Mouse (Mus musculus) urinary bladder, postnatal 10 days (tissue): Measurements from ENCODE around the gene H2-Q4.
"Not testable (repeated sequence)": the region's sequence is repeated elsewhere in the genome, so short reads cannot be mapped to it uniquely, and the experiment has no call there.

ENCODE experiments used
- DNase-seq: peaks from one replicate; pipeline ENCODE4 v3.0.0; 2022; ENCODE audit warnings: low spot score

H2-Q4 gene

GRCm38 (mm10) chr17:35420206-35420810 is 40.9 kb downstream of the H2-Q4 start:
- DNase-seq, result not testable (repeated sequence)

GRCm38 (mm10) chr17:35421331-35421730 is 41.9 kb downstream of the H2-Q4 start:
- DNase-seq, result not testable (repeated sequence)

GRCm38 (mm10) chr17:35422360-35422759 is 42.9 kb downstream of the H2-Q4 start:
- not testable (repeated sequence) for DNase-seq

- not testable (repeated sequence) for DNase-seq
Measured at GRCm38 (mm10) chr17:35423131-35423810, 43.9 kb downstream of the H2-Q4 start.

GRCm38 (mm10) chr17:35424106-35424505 is 44.7 kb downstream of the H2-Q4 start:
- not testable (repeated sequence) for DNase-seq

GRCm38 (mm10) chr17:35424624-35425416 is 45.4 kb downstream of the H2-Q4 start, which contains the start of gene H2-Q6:
H2-Q6 (plus strand) TSS chr17:35424850.
- not testable (repeated sequence) for DNase-seq

GRCm38 (mm10) chr17:35425474-35425873 is 46.1 kb downstream of the H2-Q4 start:
- DNase-seq, result not testable (repeated sequence)

- not testable (repeated sequence) for DNase-seq
Measured at GRCm38 (mm10) chr17:35428883-35429282, 49.5 kb downstream of the H2-Q4 start.

- not testable (repeated sequence) for DNase-seq
Measured at GRCm38 (mm10) chr17:35430671-35431070, 51.3 kb downstream of the H2-Q4 start.

- DNase-seq, result not testable (repeated sequence)
Measured at GRCm38 (mm10) chr17:35432167-35432566, 52.8 kb downstream of the H2-Q4 start.

- not testable (repeated sequence) for DNase-seq
Measured at GRCm38 (mm10) chr17:35434836-35435235, 55.4 kb downstream of the H2-Q4 start.
